Mouse (Mus musculus) right cerebral cortex, postnatal 14 days (tissue): ENCODE data around the gene Cacna1b.
A peak's percentile ranks its signal among the peaks of the same experiment; 100 is the strongest.

Experiments
- DNase-seq: peaks from one replicate; pipeline ENCODE4 v3.0.0; 2022

The Cacna1b gene

GRCm38 (mm10) chr2:24763115-24763557, at the start of gene Cacna1b:
Gene Cacna1b (minus strand): TSS chr2:24763152.
- DNase-seq = peak; percentile 94

- DNase-seq = no peak
Observed at GRCm38 (mm10) chr2:24809746-24810145, 46.8 kb upstream of the Cacna1b start.

GRCm38 (mm10) chr2:24807691-24808090, 44.7 kb upstream of the Cacna1b start:
- no peak for DNase-seq

GRCm38 (mm10) chr2:24807036-24807435, 44.1 kb upstream of the Cacna1b start:
- peak; percentile 25 for DNase-seq

GRCm38 (mm10) chr2:24806143-24806542, 43.2 kb upstream of the Cacna1b start:
- DNase-seq = peak; percentile 31

- DNase-seq = no peak
Observed at GRCm38 (mm10) chr2:24805621-24806020, 42.7 kb upstream of the Cacna1b start.

- no peak for DNase-seq
Observed at GRCm38 (mm10) chr2:24796833-24797457, 34.0 kb upstream of the Cacna1b start.

- no peak for DNase-seq
Observed at GRCm38 (mm10) chr2:24787250-24787649, 24.3 kb upstream of the Cacna1b start.

GRCm38 (mm10) chr2:24781253-24781652, 18.3 kb upstream of the Cacna1b start:
- DNase-seq = no peak

- DNase-seq = no peak
Observed at GRCm38 (mm10) chr2:24776831-24777230, 13.9 kb upstream of the Cacna1b start.

- DNase-seq = no peak
Observed at GRCm38 (mm10) chr2:24775951-24776587, 13.1 kb upstream of the Cacna1b start.

GRCm38 (mm10) chr2:24774832-24775231, 11.9 kb upstream of the Cacna1b start:
- peak; percentile 28 for DNase-seq

GRCm38 (mm10) chr2:24770861-24771260, 7.9 kb upstream of the Cacna1b start:
- DNase-seq = no peak

- DNase-seq = peak; percentile 64
Observed at GRCm38 (mm10) chr2:24762446-24762960, 449 bp downstream of the Cacna1b start.

GRCm38 (mm10) chr2:24761923-24762445, 968 bp downstream of the Cacna1b start:
- DNase-seq = peak; percentile 65

GRCm38 (mm10) chr2:24755276-24755675, 7.7 kb downstream of the Cacna1b start:
- DNase-seq = peak; percentile 58

- no peak for DNase-seq
Observed at GRCm38 (mm10) chr2:24752599-24752998, 10.4 kb downstream of the Cacna1b start.

- DNase-seq = no peak
Observed at GRCm38 (mm10) chr2:24750051-24750450, 12.9 kb downstream of the Cacna1b start.

- no peak for DNase-seq
Observed at GRCm38 (mm10) chr2:24747878-24748277, 15.1 kb downstream of the Cacna1b start.

GRCm38 (mm10) chr2:24739701-24740100, 23.3 kb downstream of the Cacna1b start:
- no peak for DNase-seq

GRCm38 (mm10) chr2:24733157-24733556, 29.8 kb downstream of the Cacna1b start:
- no peak for DNase-seq

- no peak for DNase-seq
Observed at GRCm38 (mm10) chr2:24725865-24726264, 37.1 kb downstream of the Cacna1b start.

GRCm38 (mm10) chr2:24719645-24720379, 43.1 kb downstream of the Cacna1b start:
- DNase-seq = no peak
